Mouse (Mus musculus) MEL (cell line): ENCODE measurements around the gene Mob3c. TPM values are rescaled to one million over a fixed set of nuclear protein-coding genes. Genes with fewer than 3 reads are reported as not detected.

Experiments
- DNase-seq: peaks from one replicate; pipeline ENCODE4 v3.0.0; 2011; ENCODE audit warnings: low read depth, low spot score
- H3K27ac ChIP-seq: 2 replicates; pipeline ENCODE4 v1.5.1; 2012; ENCODE audit warnings: low read depth, mild to moderate bottlenecking, control low read depth, low read length, moderate library complexity; ENCODE audit not compliant: control insufficient read depth
- H3K27me3 ChIP-seq, 2 experiments: fragments of 150-350 bp in 1 of 2; sonication (generic) in 1 of 2; 2 replicates each; pipeline ENCODE4 v1.6.1; 2012; ENCODE audit warnings: low read length in 2 of 2, mild to moderate bottlenecking in 2 of 2, improper control_type of control experiment in 1 of 2, moderate library complexity in 1 of 2; ENCODE audit not compliant: insufficient read depth in 2 of 2, control insufficient read depth in 1 of 2
- H3K36me3 ChIP-seq, 2 experiments: 2 replicates each; pipeline ENCODE4 v1.6.1; 2012 to 2014; ENCODE audit warnings: low read length in 2 of 2, improper control_type of control experiment in 1 of 2, inconsistent platforms in 1 of 2, mild to moderate bottlenecking in 1 of 2; ENCODE audit not compliant: insufficient read depth in 2 of 2, control insufficient read depth in 1 of 2
- H3K4me1 ChIP-seq, 2 experiments: fragments of 150-350 bp in 1 of 2; sonication (generic) in 1 of 2; 2 replicates each; pipeline ENCODE4 v1.6.1; 2012; ENCODE audit warnings: low read length in 2 of 2, improper control_type of control experiment in 1 of 2, mild to moderate bottlenecking in 1 of 2; ENCODE audit not compliant: insufficient read depth in 2 of 2, control insufficient read depth in 1 of 2
- H3K4me3 ChIP-seq, 2 experiments: fragments of 150-350 bp in 1 of 2; sonication (generic) in 1 of 2; 2 replicates each; pipeline ENCODE4 v1.5.1; 2012; ENCODE audit warnings: low read depth in 2 of 2, low read length in 2 of 2, mild to moderate bottlenecking in 2 of 2, moderate library complexity in 2 of 2, control low read depth in 1 of 2, improper control_type of control experiment in 1 of 2; ENCODE audit not compliant: control insufficient read depth in 1 of 2, insufficient read depth in 1 of 2
- H3K79me2 ChIP-seq: 2 replicates; pipeline ENCODE4 v1.6.1; 2012; ENCODE audit warnings: mild to moderate bottlenecking, low read length, moderate library complexity; ENCODE audit not compliant: control insufficient read depth, poor library complexity, insufficient read depth
- H3K9ac ChIP-seq: 2 replicates; pipeline ENCODE4 v1.6.1; 2012; ENCODE audit warnings: low read depth, mild to moderate bottlenecking, control low read depth, low read length, moderate library complexity; ENCODE audit not compliant: control insufficient read depth, poor library complexity, severe bottlenecking
- H3K9me3 ChIP-seq: fragments of 150-350 bp; sonication (generic); replicated peaks from 2 replicates; pipeline ENCODE4 v1.6.1; 2012; ENCODE audit warnings: mild to moderate bottlenecking, low read length, improper control_type of control experiment, moderate library complexity; ENCODE audit not compliant: insufficient read depth
- BHLHE40 ChIP-seq: IDR thresholded peaks from 2 replicates; pipeline ENCODE4 v1.6.1; 2012; ENCODE audit warnings: low read depth, mild to moderate bottlenecking, inconsistent platforms, low read length, improper control_type of control experiment, borderline replicate concordance
- CHD1 ChIP-seq: IDR thresholded peaks from 2 replicates; pipeline ENCODE4 v1.6.1; 2012; ENCODE audit warnings: low read depth, mild to moderate bottlenecking, inconsistent platforms, low read length, improper control_type of control experiment
- CHD2 ChIP-seq: IDR thresholded peaks from 2 replicates; pipeline ENCODE4 v1.6.1; 2011; ENCODE audit warnings: low read length, improper control_type of control experiment
- CTCF ChIP-seq, 3 experiments: IDR thresholded peaks in 2 of 3; conservative IDR thresholded peaks in 1 of 3; 2 replicates each; pipeline ENCODE4 v1.5.1; 2011 to 2012; ENCODE audit warnings: low read length in 3 of 3, low read depth in 2 of 3, mild to moderate bottlenecking in 2 of 3, improper control_type of control experiment in 1 of 3, inconsistent platforms in 1 of 3, mixed read lengths in 1 of 3, moderate library complexity in 1 of 3; ENCODE audit not compliant: control insufficient read depth in 1 of 3, insufficient read depth in 1 of 3, poor library complexity in 1 of 3, severe bottlenecking in 1 of 3
- E2F4 ChIP-seq: IDR thresholded peaks from 2 replicates; pipeline ENCODE4 v1.6.1; 2011; ENCODE audit warnings: low read depth, low read length, improper control_type of control experiment, borderline replicate concordance
- ELF1 ChIP-seq: IDR thresholded peaks from 2 replicates; pipeline ENCODE4 v1.6.1; 2014; ENCODE audit warnings: low read depth, mild to moderate bottlenecking, inconsistent platforms, low read length, improper control_type of control experiment, moderate library complexity
- EP300 ChIP-seq, 2 experiments: IDR thresholded peaks; 2 replicates each; pipeline ENCODE4 v1.6.1; 2011; ENCODE audit warnings: improper control_type of control experiment in 2 of 2, low read length in 2 of 2, low read depth in 1 of 2, mild to moderate bottlenecking in 1 of 2
- ETS1 ChIP-seq: IDR thresholded peaks from 2 replicates; pipeline ENCODE4 v1.6.1; 2012; ENCODE audit warnings: low read depth, mild to moderate bottlenecking, inconsistent platforms, low read length, improper control_type of control experiment, moderate library complexity
- GABPA ChIP-seq: IDR thresholded peaks from 2 replicates; pipeline ENCODE4 v1.6.1; 2012; ENCODE audit warnings: low read depth, mild to moderate bottlenecking, inconsistent platforms, low read length, improper control_type of control experiment, moderate library complexity
- GATA1 ChIP-seq: IDR thresholded peaks from 2 replicates; pipeline ENCODE4 v1.6.1; 2011; ENCODE audit warnings: low read depth, low read length, improper control_type of control experiment
- JUND ChIP-seq: IDR thresholded peaks from 2 replicates; pipeline ENCODE4 v1.6.1; 2011; ENCODE audit warnings: low read depth, mild to moderate bottlenecking, improper control_type of control experiment, low read length
- MAFK ChIP-seq: IDR thresholded peaks from 2 replicates; pipeline ENCODE4 v1.6.1; 2011; ENCODE audit warnings: low read depth, mild to moderate bottlenecking, low read length, improper control_type of control experiment, borderline replicate concordance
- MAZ ChIP-seq: IDR thresholded peaks from 2 replicates; pipeline ENCODE4 v1.6.1; 2012; ENCODE audit warnings: low read depth, mild to moderate bottlenecking, inconsistent platforms, low read length, improper control_type of control experiment
- MYB ChIP-seq: IDR thresholded peaks from 2 replicates; pipeline ENCODE4 v1.6.1; 2011; ENCODE audit warnings: mild to moderate bottlenecking, low read depth, low read length, improper control_type of control experiment
- MYC ChIP-seq: IDR thresholded peaks from 2 replicates; pipeline ENCODE4 v1.6.1; 2011; ENCODE audit warnings: low read depth, mild to moderate bottlenecking, low read length, improper control_type of control experiment, moderate library complexity
- NELFE ChIP-seq: IDR thresholded peaks from 2 replicates; pipeline ENCODE4 v1.6.1; 2011; ENCODE audit warnings: low read depth, low read length, improper control_type of control experiment
- NRF1 ChIP-seq: IDR thresholded peaks from 2 replicates; pipeline ENCODE4 v1.6.1; 2014; ENCODE audit warnings: low read depth, mild to moderate bottlenecking, inconsistent platforms, low read length, improper control_type of control experiment, moderate library complexity; ENCODE audit not compliant: poor library complexity, insufficient read depth, severe bottlenecking
- POLR2A ChIP-seq, 2 experiments: IDR thresholded peaks; 2 replicates each; pipeline ENCODE4 v1.6.1; 2011 to 2012; ENCODE audit warnings: low read length in 2 of 2, mild to moderate bottlenecking in 2 of 2, control low read depth in 1 of 2, improper control_type of control experiment in 1 of 2, low read depth in 1 of 2, moderate library complexity in 1 of 2; ENCODE audit not compliant: control insufficient read depth in 1 of 2, insufficient read depth in 1 of 2, poor library complexity in 1 of 2
- POLR2AphosphoS2 ChIP-seq: IDR thresholded peaks from 2 replicates; pipeline ENCODE4 v1.6.1; 2011; ENCODE audit warnings: low read length, improper control_type of control experiment
- RCOR1 ChIP-seq: IDR thresholded peaks from 2 replicates; pipeline ENCODE4 v1.6.1; 2012; ENCODE audit warnings: low read depth, mild to moderate bottlenecking, inconsistent platforms, low read length, improper control_type of control experiment
- TAL1 ChIP-seq: IDR thresholded peaks from 2 replicates; pipeline ENCODE4 v1.6.1; 2012; ENCODE audit warnings: mild to moderate bottlenecking, inconsistent platforms, low read length, moderate library complexity, mixed read lengths
- TBP ChIP-seq: IDR thresholded peaks from 2 replicates; pipeline ENCODE4 v1.8.0; 2011; ENCODE audit warnings: low read depth, low read length, improper control_type of control experiment
- TCF12 ChIP-seq: IDR thresholded peaks from 2 replicates; pipeline ENCODE4 v1.6.1; 2014; ENCODE audit warnings: low read depth, mild to moderate bottlenecking, inconsistent platforms, low read length, improper control_type of control experiment, moderate library complexity
- USF1 ChIP-seq: IDR thresholded peaks from 2 replicates; pipeline ENCODE4 v1.6.1; 2014; ENCODE audit warnings: low read depth, mild to moderate bottlenecking, inconsistent platforms, low read length, improper control_type of control experiment, moderate library complexity
- USF2 ChIP-seq, 2 experiments: IDR thresholded peaks; 2 replicates each; pipeline ENCODE4 v1.6.1; 2011 to 2012; ENCODE audit warnings: improper control_type of control experiment in 2 of 2, low read length in 2 of 2, borderline replicate concordance in 1 of 2, inconsistent platforms in 1 of 2, low read depth in 1 of 2, mild to moderate bottlenecking in 1 of 2; ENCODE audit not compliant: insufficient read depth in 1 of 2
- ZKSCAN1 ChIP-seq: IDR thresholded peaks from 2 replicates; pipeline ENCODE4 v1.6.1; 2012; ENCODE audit warnings: low read depth, mild to moderate bottlenecking, inconsistent platforms, low read length, improper control_type of control experiment, moderate library complexity
- ZMIZ1 ChIP-seq: IDR thresholded peaks from 2 replicates; pipeline ENCODE4 v1.6.1; 2012; ENCODE audit warnings: low read depth, mild to moderate bottlenecking, inconsistent platforms, low read length, improper control_type of control experiment, moderate library complexity
- ZNF384 ChIP-seq: IDR thresholded peaks from 2 replicates; pipeline ENCODE4 v1.6.1; 2012; ENCODE audit warnings: low read depth, mild to moderate bottlenecking, inconsistent platforms, low read length, improper control_type of control experiment
- polyA plus RNA-seq, 2 experiments: library from polyadenylated mRNA; stranded (reverse) in 1 of 2; unstranded in 1 of 2; fragments of >175 nt in 1 of 2; fragments of >200 nt in 1 of 2; gene quantifications; 2 replicates each; pipeline versions ENCODE4 v1.2.1 to v1.2.4; 2012; ENCODE audit warnings: low replicate concordance in 2 of 2, low read depth in 1 of 2; ENCODE audit not compliant: insufficient read length in 2 of 2, insufficient read depth in 1 of 2, missing spikeins in 1 of 2
- total RNA-seq: library from RNA; depleted of rRNA; stranded (reverse); fragments of 300-350 nt; gene quantifications from 2 replicates; pipeline ENCODE4 v1.2.3, GENCODE M21; 2012

The Mob3c gene
- total and polyA plus RNA-seq, 3 experiments: 9.5 to 17.7 TPM; not detected in 1

- no peak for DNase-seq
- Histone ChIP-seq H3K9ac (no peak overlapping the region), H3K79me2 (no peaks in the 10 kb centered on the region), H3K27ac (no peak overlapping the region), H3K9me3 (no peaks in the 10 kb centered on the region), H3K36me3 (peaks cover 0 to 2% of the 10 kb centered on the region in 2 experiments; a peak in 1 of 4 replicates), H3K4me1 (no peaks in the 10 kb centered on the region), H3K4me3 (no peak overlapping the region), H3K27me3 (no peaks in the 10 kb centered on the region)
- TF ChIP-seq ETS1 (no peak), E2F4 (no peak)
Measured at GRCm38 (mm10) chr4:115878828-115879227, 50.9 kb downstream of the Mob3c start.

DNA sequence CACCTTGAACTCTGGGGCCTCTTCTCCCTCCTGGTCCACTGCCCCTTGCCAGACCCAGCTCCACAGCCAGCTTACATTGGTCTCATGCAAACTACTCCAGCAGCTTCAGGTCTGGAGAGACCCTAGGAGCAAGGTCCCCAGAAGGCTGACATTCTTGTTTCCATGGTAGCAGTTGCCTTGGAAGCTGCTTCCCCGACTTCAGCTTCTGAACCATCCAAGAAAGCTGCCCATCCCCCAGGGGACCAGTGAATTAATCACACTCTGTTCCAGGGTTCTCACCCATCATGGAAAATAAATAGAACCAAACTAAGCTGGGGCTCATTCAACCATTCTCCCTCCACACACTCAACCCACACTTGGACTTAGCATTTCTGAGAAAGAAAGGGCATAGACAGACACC is 53.3 kb downstream of the Mob3c start:
- no peak for DNase-seq
- Histone ChIP-seq H3K36me3 (no peaks in the 10 kb centered on the region), H3K27ac (no peak overlapping the region), H3K4me1 (no peaks in the 10 kb centered on the region), H3K4me3 (no peak overlapping the region), H3K79me2 (no peaks in the 10 kb centered on the region), H3K9ac (no peak overlapping the region), H3K9me3 (no peaks in the 10 kb centered on the region), H3K27me3 (no peaks in the 10 kb centered on the region)
- TF ChIP-seq TBP (no peak), ZMIZ1 (no peak), NRF1 (no peak), EP300 (IDR thresholded peaks at IDR 0.05; ENCODE audit: low read depth in 1 of 2, low read length in 2 of 2) (no peak), TAL1 (no peak), GABPA (no peak), GATA1 (no peak), USF1 (no peak), POLR2A (IDR thresholded peaks at IDR 0.05; ENCODE audit: control insufficient read depth in 1 of 2, insufficient read depth in 1 of 2, low read depth in 1 of 2, low read length in 2 of 2, poor library complexity in 1 of 2) (no peak), CHD2 (no peak), CHD1 (no peak), MAFK (no peak), RCOR1 (no peak)

- no peak overlapping the region for H3K4me3 ChIP-seq
- H3K9ac ChIP-seq: no peak overlapping the region
- H3K4me1 ChIP-seq: no peaks in the 10 kb centered on the region
- TF ChIP-seq MYB (no peak), TBP (no peak), TAL1 (no peak), CTCF (IDR thresholded peaks at IDR 0.05 in 2 of 3, conservative IDR thresholded peaks at IDR 0.05 in 1 of 3; ENCODE audit: control insufficient read depth in 1 of 3, insufficient read depth in 1 of 3, low read depth in 2 of 3, low read length in 3 of 3, poor library complexity in 1 of 3, severe bottlenecking in 1 of 3) (no peak), CHD2 (no peak), POLR2AphosphoS2 (no peak), ELF1 (no peak), JUND (no peak), MYC (no peak), GABPA (no peak), TCF12 (no peak), USF2 (IDR thresholded peaks at IDR 0.05; ENCODE audit: borderline replicate concordance in 1 of 2, insufficient read depth in 1 of 2, low read depth in 1 of 2, low read length in 2 of 2) (no peak), CHD1 (no peak), MAZ (no peak), ZKSCAN1 (no peak), NELFE (no peak), BHLHE40 (no peak), ZNF384 (no peak)
- TF ChIP-seq, all 39 proteins: peak for 0
- Histone ChIP-seq H3K9me3 (no peaks in the 10 kb centered on the region), H3K36me3 (no peaks in the 10 kb centered on the region), H3K27ac (no peak overlapping the region), H3K27me3 (no peaks in the 10 kb centered on the region), H3K79me2 (no peaks in the 10 kb centered on the region)
- DNase-seq: no peak
Measured at GRCm38 (mm10) chr4:115882195-115882594, 54.3 kb downstream of the Mob3c start.
